Mouse (Mus musculus) forebrain, embryonic 10.5 days (tissue): ENCODE results near the gene Ubac2. TPM values are rescaled to one million over a fixed set of nuclear protein-coding genes. Genes with fewer than 3 reads are reported as not detected.

Source experiments
- DNase-seq: peaks from one replicate; pipeline ENCODE4 v3.0.0-alpha.2; 2017; ENCODE audit warnings: low spot score; ENCODE audit errors: extremely low spot score
- H3K27ac ChIP-seq: fragments of 300-500 bp; sonication (generic); 2 replicates; pipeline ENCODE4 v1.5.1; 2016; ENCODE audit warnings: mild to moderate bottlenecking
- H3K27me3 ChIP-seq: fragments of 300-500 bp; sonication (generic); 2 replicates; pipeline ENCODE4 v1.6.1; 2016; ENCODE audit warnings: mild to moderate bottlenecking; ENCODE audit not compliant: poor library complexity, severe bottlenecking
- H3K36me3 ChIP-seq: fragments of 300-500 bp; sonication (generic); replicated peaks from 2 replicates; pipeline ENCODE4 v1.6.1; 2016; ENCODE audit warnings: mild to moderate bottlenecking, moderate library complexity
- H3K4me1 ChIP-seq: fragments of 300-500 bp; sonication (generic); 2 replicates; pipeline ENCODE4 v1.6.1; 2016
- H3K4me3 ChIP-seq: fragments of 300-500 bp; sonication (generic); 2 replicates; pipeline ENCODE4 v1.5.1; 2016; ENCODE audit warnings: mild to moderate bottlenecking, moderate library complexity
- H3K9me3 ChIP-seq: fragments of 300-500 bp; sonication (generic); 2 replicates; pipeline ENCODE4 v1.6.1; 2016; ENCODE audit warnings: mild to moderate bottlenecking, moderate library complexity
- WGBS: fragments of 180-500 bp; shearing (Covaris S2); methylation state at CpG from one replicate; pipeline ENCODE4 v1.1.7; 2016; 5-methylcytosine and 5-hydroxymethylcytosine counted together
- polyA plus RNA-seq: library from polyadenylated mRNA; unstranded; fragments of >200 nt; fragmentation: Nextera tagmentation; extraction: Ambion mirVana; gene quantifications from 2 replicates; pipeline ENCODE4 v1.2.1, GENCODE M21; 2016

Ubac2 gene
- polyA plus RNA-seq, 1 experiment from 2014 or later: 80.7 TPM

DNA sequence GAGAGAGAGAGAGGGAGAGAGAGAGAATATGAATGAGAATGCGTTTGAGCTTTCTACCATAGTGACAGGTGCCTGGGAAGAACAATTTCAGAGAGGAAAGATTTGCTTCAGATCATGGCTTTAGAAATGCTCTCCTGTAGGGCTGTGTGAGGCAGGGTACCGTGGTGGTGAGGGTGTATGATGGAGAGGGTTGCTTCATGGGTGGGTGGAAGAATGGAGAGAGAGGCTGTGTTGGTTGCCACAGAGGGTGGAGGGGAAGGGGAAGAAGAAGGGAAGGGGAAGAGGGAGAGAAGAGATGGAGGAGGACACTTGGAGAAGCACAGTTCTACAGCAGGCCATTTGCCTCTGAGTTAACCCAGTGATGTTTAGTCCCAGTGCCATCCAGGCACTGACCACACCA, 19.4 kb downstream of the Ubac2 start:
- no peak for DNase-seq
- no peaks in the 10 kb centered on the region for H3K27me3 ChIP-seq
- 77% methylated on average over 2 of the region's 2 CpGs for WGBS
- H3K36me3 ChIP-seq: 0 out of 2 replicates have a peak, but pooled peaks cover 3% of the 10 kb centered on the region
- no peak overlapping the region for H3K4me3 ChIP-seq
- peaks cover 6% of the 10 kb centered on the region; the same call in 1 of the 2 replicates for H3K4me1 ChIP-seq
- H3K9me3 ChIP-seq: no peaks in the 10 kb centered on the region
- no peak overlapping the region for H3K27ac ChIP-seq

DNA sequence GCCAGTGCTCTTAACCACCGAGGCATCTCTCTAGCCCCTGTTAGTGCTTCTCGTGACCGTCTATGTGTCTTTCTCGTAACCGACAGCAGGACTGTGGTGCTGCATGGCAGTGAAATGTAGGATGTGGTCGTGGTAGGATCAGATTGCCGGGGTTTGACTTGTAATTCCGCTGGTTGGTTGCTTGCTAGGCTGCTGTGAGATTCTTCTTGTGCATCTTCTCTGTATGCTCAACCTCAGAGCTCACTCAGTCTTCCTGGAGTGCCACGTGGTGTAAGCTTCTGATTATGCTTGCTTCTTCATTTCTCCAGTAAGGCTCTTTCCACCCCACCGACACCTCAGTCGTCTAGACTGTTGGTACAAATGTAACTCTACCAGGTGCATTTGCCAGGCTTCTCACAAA, 20.1 kb downstream of the Ubac2 start:
- DNase-seq: no peak
- Histone ChIP-seq H3K9me3 (no peaks in the 10 kb centered on the region), H3K27ac (no peak overlapping the region), H3K4me1 (peaks cover 6% of the 10 kb centered on the region; the same call in 1 of the 2 replicates), H3K4me3 (no peak overlapping the region), H3K36me3 (0 out of 2 replicates have a peak, but pooled peaks cover 3% of the 10 kb centered on the region), H3K27me3 (no peaks in the 10 kb centered on the region)
- 92% methylated on average over 11 of the region's 11 CpGs for WGBS

DNA sequence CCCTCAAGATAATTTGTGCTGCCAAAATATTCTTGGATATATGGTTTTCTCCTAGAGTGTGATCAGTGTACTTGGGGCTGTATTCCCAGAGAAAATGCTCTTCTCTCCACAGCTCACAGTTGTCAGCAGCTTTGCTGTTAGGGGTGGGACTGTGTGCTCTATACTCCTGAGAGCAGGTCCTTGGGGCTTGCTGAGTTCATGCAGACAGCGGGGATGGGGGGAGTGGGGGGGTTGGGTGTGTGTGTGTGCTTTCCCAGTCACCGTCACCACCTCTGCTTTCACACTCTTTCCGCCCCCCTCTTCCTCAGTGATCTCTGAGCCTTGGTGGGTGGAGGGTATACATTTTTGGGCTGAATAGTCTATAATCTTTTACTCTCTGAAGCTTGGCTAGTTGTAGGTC, 20.7 kb downstream of the Ubac2 start:
- WGBS: 86% methylated on average over 3 of the region's 3 CpGs
- Histone ChIP-seq H3K27me3 (no peaks in the 10 kb centered on the region), H3K4me3 (no peak overlapping the region), H3K4me1 (peaks cover 6% of the 10 kb centered on the region; the same call in 1 of the 2 replicates), H3K9me3 (no peaks in the 10 kb centered on the region), H3K36me3 (0 out of 2 replicates have a peak, but pooled peaks cover 3% of the 10 kb centered on the region), H3K27ac (no peak overlapping the region)
- no peak for DNase-seq

DNA sequence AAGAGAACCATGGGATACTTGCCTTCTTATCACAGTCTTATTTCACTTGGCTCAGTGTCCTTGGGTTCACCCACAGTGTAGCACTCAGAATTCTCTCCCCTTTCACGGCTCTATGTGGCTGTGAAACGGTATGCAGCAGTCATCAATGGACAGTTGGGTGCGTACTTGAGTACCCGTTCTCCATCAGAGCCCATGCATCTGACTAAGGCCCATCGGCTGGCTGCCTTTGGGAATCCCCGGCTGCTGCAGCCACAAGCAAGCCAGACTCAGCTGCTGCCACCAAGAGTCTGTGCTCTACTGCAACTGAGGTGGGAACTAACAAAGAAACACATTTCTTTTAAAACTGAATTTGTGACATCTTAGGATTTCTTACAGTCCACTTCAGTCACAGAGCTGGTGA, 23.1 kb downstream of the Ubac2 start:
- DNase-seq: no peak
- H3K27me3 ChIP-seq: no peaks in the 10 kb centered on the region
- no peak overlapping the region for H3K27ac ChIP-seq
- no peaks in the 10 kb centered on the region for H3K4me1 ChIP-seq
- H3K4me3 ChIP-seq: no peak overlapping the region
- WGBS: 94% methylated on average over 6 of the region's 6 CpGs
- no peaks in the 10 kb centered on the region for H3K9me3 ChIP-seq
- H3K36me3 ChIP-seq: peaks cover 21% of the 10 kb centered on the region

DNA sequence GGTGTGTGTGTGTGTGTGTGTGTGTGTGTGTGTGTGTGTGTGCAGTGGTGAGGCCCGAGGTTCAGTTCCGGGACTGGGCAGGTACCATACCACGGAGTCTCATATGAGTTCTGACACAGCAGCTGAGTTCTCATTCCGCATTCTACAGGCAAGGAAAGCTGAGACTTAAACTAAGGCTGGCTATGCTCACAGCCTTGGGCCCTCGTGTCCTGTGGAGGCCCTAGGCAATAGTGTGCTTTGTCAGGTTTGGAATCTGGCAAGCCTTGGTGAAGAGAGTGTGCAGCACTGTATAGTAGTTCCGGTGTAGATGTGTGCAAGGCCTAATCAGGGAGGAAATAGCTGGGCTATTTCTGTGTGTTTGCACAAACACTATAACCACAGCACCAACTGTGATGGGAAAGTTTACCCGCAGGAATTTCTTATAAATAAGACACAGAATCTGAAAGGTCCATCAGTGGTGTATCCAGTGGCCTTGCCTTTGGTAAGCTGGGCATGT, 25.0 kb downstream of the Ubac2 start:
- H3K4me1 ChIP-seq: no peaks in the 10 kb centered on the region
- H3K27me3 ChIP-seq: no peaks in the 10 kb centered on the region
- DNase-seq: no peak
- no peak overlapping the region for H3K27ac ChIP-seq
- no peak overlapping the region for H3K4me3 ChIP-seq
- peaks cover 36% of the 10 kb centered on the region for H3K36me3 ChIP-seq
- WGBS: 91% methylated on average over 7 of the region's 7 CpGs
- no peaks in the 10 kb centered on the region for H3K9me3 ChIP-seq

DNA sequence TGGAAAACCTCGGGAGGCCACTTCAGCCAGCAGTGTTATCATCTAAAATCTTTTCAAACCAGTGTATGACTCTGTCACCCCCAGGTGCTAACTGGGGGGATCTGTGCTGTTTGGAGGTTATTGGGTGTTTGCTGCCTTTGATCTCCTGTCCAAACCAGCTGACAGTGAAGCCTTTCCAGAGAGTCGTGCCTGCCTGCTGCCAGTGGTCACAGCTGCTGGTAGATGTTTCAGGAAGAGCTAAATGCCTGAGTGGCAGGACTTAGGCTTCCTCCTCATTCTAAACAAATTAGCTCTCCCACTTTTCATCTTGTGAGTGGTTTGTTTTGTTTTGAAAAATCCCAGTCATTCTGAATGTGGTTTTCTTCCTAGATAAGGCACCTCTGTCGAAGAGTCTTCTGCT, 26.3 kb downstream of the Ubac2 start:
- no peaks in the 10 kb centered on the region for H3K27me3 ChIP-seq
- no peak overlapping the region for H3K4me3 ChIP-seq
- no peaks in the 10 kb centered on the region for H3K4me1 ChIP-seq
- no peaks in the 10 kb centered on the region for H3K9me3 ChIP-seq
- 88% methylated on average over 3 of the region's 3 CpGs for WGBS
- H3K36me3 ChIP-seq: peaks cover 47% of the 10 kb centered on the region
- H3K27ac ChIP-seq: no peak overlapping the region
- no peak for DNase-seq

DNA sequence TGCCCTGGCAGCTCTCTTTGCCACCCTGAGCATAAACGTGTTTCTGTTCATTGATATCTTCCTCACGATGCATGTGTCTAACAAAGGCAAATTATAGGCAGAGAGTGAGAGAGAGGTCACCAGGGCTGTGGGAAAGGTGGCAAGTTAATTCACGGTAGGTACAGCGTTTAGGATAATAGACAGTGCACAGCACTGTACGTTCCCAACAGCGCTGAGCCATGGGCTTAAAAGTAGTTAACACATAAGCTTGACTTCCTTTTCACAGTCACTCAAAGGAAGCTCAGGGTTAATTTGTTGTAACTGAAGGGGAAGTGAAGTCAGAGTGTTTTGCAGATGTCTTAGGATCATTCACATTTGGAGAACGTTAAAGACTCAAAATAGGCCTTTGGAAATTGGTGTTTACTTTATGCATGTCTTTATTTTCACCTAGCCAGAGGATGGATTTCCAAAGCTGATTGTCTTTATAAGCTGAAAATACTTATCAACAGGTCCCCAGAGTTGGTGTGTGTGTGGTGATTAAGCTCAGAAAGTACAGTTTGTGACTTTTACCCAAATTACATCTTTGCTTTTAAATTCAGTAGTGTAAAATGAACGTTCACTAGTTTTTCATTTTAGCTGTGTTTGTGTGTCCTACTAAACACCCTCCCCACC, 28.0 kb downstream of the Ubac2 start:
- whole genome bisulfite sequencing: 94% methylated on average over 8 of the region's 8 CpGs
- no peak for DNase-seq

DNA sequence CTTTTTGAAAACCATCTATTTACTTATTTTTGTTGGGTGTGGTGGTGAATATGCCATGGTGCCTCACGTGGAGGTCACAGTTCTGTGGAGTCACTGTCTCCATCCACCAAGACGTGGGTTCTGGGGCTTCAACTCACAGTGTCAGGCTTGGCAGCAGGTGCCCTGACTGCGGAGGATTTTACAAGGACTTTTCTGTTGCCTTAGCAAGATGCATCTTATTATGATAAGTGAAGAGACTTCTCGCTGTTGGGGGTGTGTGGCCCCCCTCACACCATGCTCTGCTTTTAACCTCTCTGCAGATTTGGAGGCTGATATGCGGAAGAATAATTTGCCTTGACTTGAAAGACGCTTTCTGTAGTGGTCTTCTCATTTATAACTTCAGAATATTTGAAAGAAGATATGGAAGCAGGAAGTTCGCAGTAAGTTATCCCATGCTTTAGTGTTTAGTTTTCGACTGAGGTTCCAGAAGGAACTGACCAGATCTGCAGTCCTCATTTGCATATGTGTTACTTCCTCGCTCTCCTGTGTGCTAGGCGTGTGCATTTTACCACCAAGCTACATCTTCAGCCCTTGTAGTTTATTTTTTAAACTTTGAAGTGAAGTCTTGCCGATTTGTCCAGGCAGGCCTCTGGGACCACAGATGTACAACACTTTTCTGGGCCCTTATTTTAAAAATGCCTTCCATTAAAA, 28.7 kb downstream of the Ubac2 start:
- DNase-seq: no peak
- 94% methylated on average over 11 of the region's 11 CpGs for WGBS
- Histone ChIP-seq H3K9me3 (no peaks in the 10 kb centered on the region), H3K36me3 (peaks cover 68% of the 10 kb centered on the region), H3K4me1 (no peaks in the 10 kb centered on the region), H3K27ac (no peak overlapping the region), H3K27me3 (no peaks in the 10 kb centered on the region), H3K4me3 (no peak overlapping the region)

More for the DNA sequence above, 28.0 kb downstream of the Ubac2 start:
- no peak overlapping the region for H3K27ac ChIP-seq
- peaks cover 63% of the 10 kb centered on the region for H3K36me3 ChIP-seq
- no peaks in the 10 kb centered on the region for H3K27me3 ChIP-seq
- H3K9me3 ChIP-seq: no peaks in the 10 kb centered on the region
- no peak overlapping the region for H3K4me3 ChIP-seq
- H3K4me1 ChIP-seq: no peaks in the 10 kb centered on the region

DNA sequence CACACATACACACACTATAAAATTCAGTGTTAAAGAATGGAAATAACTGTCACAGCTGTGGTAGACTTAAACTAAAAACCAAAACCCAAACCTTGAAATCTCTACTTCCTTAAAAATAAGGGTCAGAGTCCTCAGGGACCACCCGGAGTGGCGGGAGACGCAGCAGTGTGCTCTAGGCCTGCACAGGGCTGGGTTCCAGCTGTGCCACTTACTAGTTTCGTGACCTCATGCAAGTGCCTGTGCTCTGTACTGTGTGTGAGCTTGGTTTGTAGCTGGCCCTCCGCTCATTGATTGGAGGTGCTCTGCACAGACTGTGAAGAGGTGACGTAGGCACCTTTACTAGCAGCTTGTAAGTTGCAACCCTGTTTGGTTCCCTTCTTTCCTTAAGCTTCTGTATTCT, 31.4 kb downstream of the Ubac2 start:
- WGBS: 97% methylated on average over 6 of the region's 6 CpGs
- H3K27ac ChIP-seq: no peak overlapping the region
- DNase-seq: no peak
- no peaks in the 10 kb centered on the region for H3K9me3 ChIP-seq
- H3K27me3 ChIP-seq: no peaks in the 10 kb centered on the region
- H3K4me3 ChIP-seq: no peak overlapping the region
- H3K36me3 ChIP-seq: peaks cover 76% of the 10 kb centered on the region
- no peaks in the 10 kb centered on the region for H3K4me1 ChIP-seq

DNA sequence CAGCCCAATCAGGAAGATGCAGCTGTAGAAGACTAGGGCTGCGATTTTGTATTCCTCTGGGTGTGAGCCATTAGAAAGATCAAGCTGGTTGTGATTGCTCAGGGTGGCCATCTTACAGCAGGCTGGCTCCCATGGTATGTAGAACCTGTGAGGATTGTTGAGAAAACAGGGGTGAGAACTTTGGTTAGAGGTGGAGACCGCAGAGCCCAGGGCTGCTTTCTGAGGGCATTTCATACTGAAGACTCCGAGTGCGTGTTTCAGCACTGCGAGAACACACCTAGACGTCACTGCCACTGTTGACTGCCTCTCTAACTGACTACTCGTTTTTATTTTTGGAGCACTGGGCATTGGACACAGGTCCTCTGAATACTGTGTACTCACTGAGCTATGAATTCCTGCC, 34.1 kb downstream of the Ubac2 start:
- Histone ChIP-seq H3K4me3 (no peak overlapping the region), H3K9me3 (no peaks in the 10 kb centered on the region), H3K4me1 (no peaks in the 10 kb centered on the region), H3K27me3 (no peaks in the 10 kb centered on the region), H3K27ac (no peak overlapping the region), H3K36me3 (peaks cover 70% of the 10 kb centered on the region)
- WGBS: 92% methylated on average over 7 of the region's 7 CpGs
- DNase-seq: no peak

DNA sequence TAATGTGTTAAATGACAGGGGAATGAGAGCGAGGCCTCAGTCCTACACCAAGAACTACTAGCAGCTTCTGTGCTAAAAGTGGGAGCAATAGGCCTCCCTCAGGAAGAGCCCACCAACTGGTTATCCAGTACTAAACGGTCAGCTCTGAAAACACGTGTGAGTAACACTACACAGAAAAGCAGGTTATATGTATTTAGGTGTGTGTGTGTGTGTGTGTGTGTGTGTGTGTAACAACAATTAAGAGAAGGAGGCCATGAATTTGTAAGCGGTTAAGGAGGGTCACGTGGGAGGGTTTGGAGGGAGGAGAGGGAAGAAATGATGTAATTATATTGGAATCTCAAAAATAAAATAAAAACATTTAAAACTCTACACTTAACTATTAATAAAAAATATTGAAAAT, 36.7 kb downstream of the Ubac2 start:
- no peaks in the 10 kb centered on the region for H3K27me3 ChIP-seq
- 91% methylated on average over 5 of the region's 5 CpGs for WGBS
- H3K27ac ChIP-seq: no peak overlapping the region
- DNase-seq: no peak
- H3K4me3 ChIP-seq: no peak overlapping the region
- H3K4me1 ChIP-seq: no peaks in the 10 kb centered on the region
- H3K9me3 ChIP-seq: no peaks in the 10 kb centered on the region
- H3K36me3 ChIP-seq: peaks cover 59% of the 10 kb centered on the region

DNA sequence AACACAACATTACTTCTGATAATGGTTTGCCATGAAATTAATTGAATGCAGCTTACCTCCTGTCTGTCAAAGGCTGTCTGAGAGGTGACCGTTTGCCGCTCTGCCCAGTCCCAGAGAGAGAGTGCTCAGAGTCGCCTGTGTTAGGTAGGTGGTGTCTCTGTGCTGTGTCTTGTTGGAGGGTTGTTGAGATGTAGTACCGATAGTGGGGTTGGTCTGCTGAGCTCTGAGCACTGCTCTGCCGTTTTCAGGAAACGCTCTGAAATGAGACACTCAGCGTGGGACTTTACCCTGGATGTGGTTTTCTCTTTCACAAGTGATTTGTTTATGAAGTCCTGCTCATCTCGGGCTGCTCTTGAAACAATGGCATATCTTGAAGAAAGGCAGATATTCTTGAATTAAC, 37.2 kb downstream of the Ubac2 start, which contains the start of gene Gpr18:
TSS of gene Gpr18 (minus strand) at position 161 of the 400 bp plus-strand sequence.
- peaks cover 59% of the 10 kb centered on the region for H3K36me3 ChIP-seq
- no peak within 1 kb of the TSS for H3K27ac ChIP-seq
- WGBS: 86% methylated on average over 8 of the region's 8 CpGs
- H3K4me3 ChIP-seq: no peak within 1 kb of the TSS
- no peak for DNase-seq
- no peaks in the 10 kb centered on the region for H3K4me1 ChIP-seq
- H3K9me3 ChIP-seq: no peaks in the 10 kb centered on the region
- H3K27me3 ChIP-seq: no peaks in the 10 kb centered on the region
